Mouse (Mus musculus) brown adipose tissue, adult 24 weeks (tissue): ENCODE results near the gene Rpl18. TPM values are rescaled to one million over a fixed set of nuclear protein-coding genes. Genes with fewer than 3 reads are reported as not detected.

Experiments
- H3K27ac ChIP-seq: fragments of 200-500 bp; replicated peaks from 2 replicates; pipeline ENCODE4 v1.5.1; 2012; ENCODE audit warnings: low read depth, mild to moderate bottlenecking, low read length
- H3K4me1 ChIP-seq: fragments of 200-500 bp; 2 replicates; pipeline ENCODE4 v1.6.1; 2012; ENCODE audit warnings: low read length, mixed read lengths; ENCODE audit not compliant: control insufficient read depth, insufficient read depth, insufficient read length
- H3K4me3 ChIP-seq: fragments of 200-500 bp; 2 replicates; pipeline ENCODE4 v1.5.1; 2012; ENCODE audit warnings: low read depth, mild to moderate bottlenecking, low read length, moderate library complexity; ENCODE audit not compliant: insufficient read depth
- polyA plus RNA-seq: library from polyadenylated mRNA; stranded (reverse); fragments of >200 nt; gene quantifications from 2 replicates; pipeline ENCODE4 v1.2.4, GENCODE M21; 2012; ENCODE audit not compliant: missing spikeins, insufficient read depth, insufficient read length

The Rpl18 gene
- polyA plus RNA-seq, 1 experiment = 445 TPM

GRCm38 (mm10) chr7:45705443-45705864 lies 9.8 kb upstream of the Rpl18 start:
- Histone ChIP-seq H3K4me1 (0 out of 2 replicates have a peak, but pooled peaks cover 10% of the 10 kb centered on the region), H3K4me3 (peak overlapping the region; percentile 90), H3K27ac (peak overlapping the region; percentile 87)

- peak overlapping the region; percentile 97 for H3K27ac ChIP-seq
- H3K4me1 ChIP-seq = 0 out of 2 replicates have a peak, but pooled peaks cover 10% of the 10 kb centered on the region
- H3K4me3 ChIP-seq = peak overlapping the region; percentile 90
These were observed 9.4 kb upstream of the Rpl18 start for GRCm38 (mm10) chr7:45705873-45706281.

- Histone ChIP-seq H3K27ac (peak overlapping the region; percentile 97), H3K4me3 (peak overlapping the region; percentile 90), H3K4me1 (0 out of 2 replicates have a peak, but pooled peaks cover 10% of the 10 kb centered on the region)
These were observed 8.5 kb upstream of the Rpl18 start for GRCm38 (mm10) chr7:45706721-45707241.

GRCm38 (mm10) chr7:45707375-45707967 lies 7.8 kb upstream of the Rpl18 start:
- H3K27ac ChIP-seq = peak overlapping the region; percentile 97
- 0 out of 2 replicates have a peak, but pooled peaks cover 10% of the 10 kb centered on the region for H3K4me1 ChIP-seq
- peak overlapping the region; percentile 56 for H3K4me3 ChIP-seq

GRCm38 (mm10) chr7:45708221-45708761 lies 7.0 kb upstream of the Rpl18 start:
- H3K27ac ChIP-seq = peak overlapping the region; percentile 91
- H3K4me1 ChIP-seq = 0 out of 2 replicates have a peak, but pooled peaks cover 10% of the 10 kb centered on the region
- peak overlapping the region; percentile 42 for H3K4me3 ChIP-seq

- H3K4me3 ChIP-seq = no peak overlapping the region
- peak overlapping the region; percentile 91; the same call in 1 of the 2 replicates for H3K27ac ChIP-seq
- H3K4me1 ChIP-seq = 0 out of 2 replicates have a peak, but pooled peaks cover 9% of the 10 kb centered on the region
These were observed 6.2 kb upstream of the Rpl18 start for GRCm38 (mm10) chr7:45709036-45709435.

GRCm38 (mm10) chr7:45709677-45710355 lies 5.4 kb upstream of the Rpl18 start:
- Histone ChIP-seq H3K4me1 (0 out of 2 replicates have a peak, but pooled peaks cover 11% of the 10 kb centered on the region), H3K27ac (no peak overlapping the region), H3K4me3 (no peak overlapping the region)

GRCm38 (mm10) chr7:45710477-45711191 lies 4.6 kb upstream of the Rpl18 start:
- H3K4me1 ChIP-seq = peaks cover 13% of the 10 kb centered on the region; the same call in 1 of the 2 replicates
- no peak overlapping the region for H3K27ac ChIP-seq
- H3K4me3 ChIP-seq = no peak overlapping the region

- H3K27ac ChIP-seq = no peak overlapping the region
- peaks cover 18% of the 10 kb centered on the region for H3K4me1 ChIP-seq
- no peak overlapping the region for H3K4me3 ChIP-seq
These were observed 3.8 kb upstream of the Rpl18 start for GRCm38 (mm10) chr7:45711316-45712021.

GRCm38 (mm10) chr7:45712022-45712757 lies 3.1 kb upstream of the Rpl18 start:
- Histone ChIP-seq H3K4me3 (no peak overlapping the region), H3K27ac (no peak overlapping the region), H3K4me1 (peaks cover 22% of the 10 kb centered on the region)

GRCm38 (mm10) chr7:45713396-45713795 lies 1.9 kb upstream of the Rpl18 start:
- no peak overlapping the region for H3K27ac ChIP-seq
- H3K4me3 ChIP-seq = no peak overlapping the region

GRCm38 (mm10) chr7:45713881-45714520 lies 1.3 kb upstream of the Rpl18 start:
- Histone ChIP-seq H3K4me1 (peaks cover 16% of the 10 kb centered on the region), H3K4me3 (peak overlapping the region; percentile 74), H3K27ac (no peak overlapping the region)

More at GRCm38 (mm10) chr7:45713396-45713795, 1.9 kb upstream of the Rpl18 start:
- H3K4me1 ChIP-seq = peaks cover 18% of the 10 kb centered on the region

- Histone ChIP-seq H3K4me3 (peak overlapping the region; percentile 74), H3K27ac (no peak overlapping the region), H3K4me1 (peaks cover 16% of the 10 kb centered on the region)
These were observed 597 bp upstream of the Rpl18 start for GRCm38 (mm10) chr7:45714630-45715089.
